Mouse (Mus musculus) heart, adult 2 months (tissue): ENCODE measurements around the gene Zfp598.

Experiments
- CTCF ChIP-seq: fragments of 200-600 bp; IDR thresholded peaks from 2 replicates; pipeline ENCODE4 v1.8.1; 2022; ENCODE audit warnings: antibody characterized with exemption, mild to moderate bottlenecking, moderate library complexity
- EP300 ChIP-seq: fragments of 200-500 bp; IDR thresholded peaks from 2 replicates; pipeline ENCODE4 v1.6.1; 2011; ENCODE audit warnings: low read depth, low read length, control low read depth; ENCODE audit not compliant: insufficient read depth
- POLR2A ChIP-seq: fragments of 200-500 bp; IDR thresholded peaks from 2 replicates; pipeline ENCODE4 v1.6.1; 2011; ENCODE audit warnings: mild to moderate bottlenecking, low read depth, low read length, control low read depth; ENCODE audit not compliant: insufficient read depth

- TF ChIP-seq POLR2A = no peak
- no peak for TF ChIP-seq CTCF
- TF ChIP-seq EP300 = no peak
Measured at GRCm38 (mm10) chr17:24723122-24723880, 53.8 kb downstream of the Zfp598 start.
